Mouse (Mus musculus): Measurements from ENCODE around the gene 9330161L09Rik.

- TF ChIP-seq CTCF (IDR thresholded peaks at IDR 0.05; ENCODE audit: insufficient read depth, low read depth, low read length) (no peak), POLR2A (IDR thresholded peaks at IDR 0.05; ENCODE audit: insufficient read depth, low read depth, low read length) (no peak)
Observed at GRCm38 (mm10) chr12:103445060-103445459, 37.4 kb upstream of the 9330161L09Rik start.

Measured in olfactory bulb, adult 2 months (tissue).